Mouse (Mus musculus): ENCODE data around the gene Nnat. TPM values are rescaled to one million over a fixed set of nuclear protein-coding genes. Genes with fewer than 3 reads are reported as not detected.
A peak's percentile ranks its signal among the peaks of the same experiment; 100 is the strongest.
"Not testable (repeated sequence)": the region's sequence is repeated elsewhere in the genome, so short reads cannot be mapped to it uniquely, and the experiment has no call there.

The Nnat gene
- polyA plus RNA-seq, 1 experiment from 2014 or later = 7,174 TPM

DNA sequence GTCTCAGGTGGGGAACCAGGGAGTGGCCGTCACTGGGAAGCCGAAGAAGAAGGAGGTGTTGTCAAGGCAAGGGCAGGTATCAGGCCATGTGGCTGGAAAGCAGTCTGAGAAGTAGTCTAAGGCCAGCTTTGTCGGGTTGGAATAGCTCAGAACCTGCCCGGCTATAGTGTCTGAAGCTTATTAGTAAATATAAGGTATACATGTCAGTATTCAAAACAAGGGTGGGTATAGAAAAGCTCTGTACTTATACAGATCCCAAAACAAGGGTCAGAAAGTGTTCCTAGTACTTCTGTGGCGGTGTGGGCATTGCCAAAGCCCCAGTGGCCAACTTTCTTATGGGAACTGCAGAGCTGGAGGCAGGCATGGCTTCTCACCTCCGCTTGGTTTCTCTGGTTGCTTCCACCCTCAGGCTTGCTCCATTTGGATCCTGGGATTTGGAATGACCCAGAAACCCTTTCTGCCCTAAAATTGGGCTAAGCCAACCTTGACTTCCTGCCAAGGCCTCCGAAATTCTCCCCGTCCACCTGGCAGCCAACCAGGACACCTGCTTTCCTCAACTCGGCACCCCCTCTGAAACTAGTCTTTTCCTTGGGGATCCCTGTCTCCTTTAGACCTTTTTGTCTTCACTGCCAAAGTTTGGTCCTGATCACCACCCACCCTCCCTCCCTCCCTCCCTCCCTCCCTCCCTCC is 10.1 kb downstream of the Nnat start:
- Histone ChIP-seq H3K27me3 (replicated peaks; ENCODE audit: control insufficient read depth, insufficient read depth, low read length) (no peaks in the 10 kb centered on the region), H3K27ac (ENCODE audit: low read length) (no peak overlapping the region), H3K4me2 (ENCODE audit: low read length) (no peak overlapping the region), H3K9ac (replicated peaks; ENCODE audit: low read depth, low read length) (no peak overlapping the region), H3K9me3 (ENCODE audit: control insufficient read depth, low read length) (no peaks in the 10 kb centered on the region), H3K4me1 (replicated peaks; ENCODE audit: control insufficient read depth, insufficient read depth, low read length) (peaks cover 14% of the 10 kb centered on the region), H3K36me3 (ENCODE audit: control insufficient read depth, insufficient read depth) (no peaks in the 10 kb centered on the region), H3K4me3 (replicated peaks; ENCODE audit: low read length) (no peak overlapping the region)
- WGBS = 59% methylated on average over 9 of the region's 9 CpGs
- no peak for ATAC-seq

DNA sequence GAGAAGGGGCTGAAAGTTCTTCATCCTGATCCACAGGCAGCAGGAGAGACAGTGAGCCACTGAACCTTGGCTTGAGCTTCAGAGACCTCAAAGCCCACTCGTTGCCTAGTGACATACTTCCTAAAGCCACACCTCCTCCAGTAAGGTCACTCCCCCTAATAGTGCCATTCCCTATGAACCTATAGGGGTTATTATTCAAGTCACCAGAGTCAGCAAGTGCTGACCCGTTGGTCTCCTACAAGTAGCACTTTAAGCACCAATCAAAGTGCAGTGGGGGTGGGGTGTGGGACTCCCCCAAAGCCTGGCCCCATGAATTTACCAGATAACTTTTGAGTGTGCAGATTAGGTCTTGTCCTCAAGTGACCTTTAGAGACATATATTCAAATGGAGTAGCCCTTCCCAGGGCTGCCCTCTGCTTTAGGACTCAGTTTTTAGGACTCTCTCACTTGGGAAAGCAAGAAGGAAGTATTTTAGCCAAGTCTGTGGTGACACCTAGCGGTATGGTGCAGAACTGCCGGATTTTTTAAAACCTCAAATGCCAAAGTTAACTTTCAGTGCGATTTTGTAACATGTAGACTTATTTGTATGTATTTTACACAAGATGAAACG is 11.4 kb downstream of the Nnat start, which contains the start of gene Blcap:
Blcap (minus strand) TSS at position 51 of the 609 bp plus-strand sequence.
- WGBS = 7% methylated on average over 6 of the region's 6 CpGs
- peak; percentile 26; the same call in 1 of the 2 replicates for ATAC-seq
- Histone ChIP-seq H3K4me3 (replicated peaks; ENCODE audit: low read length) (no peak within 1 kb of the TSS), H3K4me2 (ENCODE audit: low read length) (no peak within 1 kb of the TSS), H3K36me3 (ENCODE audit: control insufficient read depth, insufficient read depth) (no peaks in the 10 kb centered on the region), H3K27ac (ENCODE audit: low read length) (no peak within 1 kb of the TSS), H3K9ac (replicated peaks; ENCODE audit: low read depth, low read length) (no peak within 1 kb of the TSS), H3K9me3 (ENCODE audit: control insufficient read depth, low read length) (no peaks in the 10 kb centered on the region), H3K4me1 (replicated peaks; ENCODE audit: control insufficient read depth, insufficient read depth, low read length) (peaks cover 8% of the 10 kb centered on the region), H3K27me3 (replicated peaks; ENCODE audit: control insufficient read depth, insufficient read depth, low read length) (no peaks in the 10 kb centered on the region)

DNA sequence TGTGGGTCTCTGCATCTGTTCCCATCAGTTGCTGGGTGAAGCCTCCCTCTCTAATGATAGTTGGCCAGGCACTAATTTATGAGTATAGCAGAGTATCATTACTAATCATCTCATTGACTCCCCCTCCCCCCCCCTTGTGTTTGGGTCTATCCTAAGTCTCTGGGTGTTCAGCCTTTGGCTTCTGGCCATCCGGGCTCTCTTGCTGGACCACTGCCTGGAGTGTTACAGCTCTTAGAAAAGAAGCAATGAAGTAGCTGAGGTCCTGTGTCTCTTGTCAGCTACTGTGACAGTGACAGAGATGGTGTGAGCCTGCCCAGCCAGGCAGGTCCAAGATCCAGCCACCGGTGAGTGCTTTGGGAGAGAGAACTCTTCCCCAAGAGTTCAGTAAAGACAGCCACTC is 12.9 kb downstream of the Nnat start:
- ATAC-seq = no peak
- Histone ChIP-seq H3K27ac (ENCODE audit: low read length) (no peak overlapping the region), H3K4me1 (replicated peaks; ENCODE audit: control insufficient read depth, insufficient read depth, low read length) (no peaks in the 10 kb centered on the region), H3K9me3 (ENCODE audit: control insufficient read depth, low read length) (no peaks in the 10 kb centered on the region), H3K4me3 (replicated peaks; ENCODE audit: low read length) (no peak overlapping the region), H3K9ac (replicated peaks; ENCODE audit: low read depth, low read length) (no peak overlapping the region), H3K4me2 (ENCODE audit: low read length) (no peak overlapping the region), H3K27me3 (replicated peaks; ENCODE audit: control insufficient read depth, insufficient read depth, low read length) (no peaks in the 10 kb centered on the region), H3K36me3 (ENCODE audit: control insufficient read depth, insufficient read depth) (no peaks in the 10 kb centered on the region)
- 52% methylated on average over 2 of the region's 2 CpGs for WGBS

DNA sequence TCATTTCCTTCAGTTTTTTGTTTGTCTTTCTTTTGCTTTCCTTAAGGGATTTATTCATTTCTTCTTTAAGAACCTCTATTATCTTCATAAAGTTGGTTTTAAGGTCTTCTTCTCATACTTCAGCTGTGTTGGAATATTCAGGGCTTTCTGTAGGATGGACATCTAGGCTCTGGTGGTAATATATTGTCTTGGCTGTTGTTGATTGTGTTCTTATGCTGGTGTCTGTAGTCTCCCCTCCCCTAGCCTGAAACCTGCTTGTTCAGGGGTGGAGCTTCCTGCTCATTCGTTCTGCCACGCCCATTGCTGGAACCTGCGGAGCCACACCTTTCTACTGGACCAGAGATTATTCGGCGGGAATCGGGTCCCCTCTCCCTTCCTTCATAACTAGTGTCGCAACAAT is 25.5 kb downstream of the Nnat start:
- H3K4me3 ChIP-seq (replicated peaks; ENCODE audit: low read length); ATAC-seq; H3K27ac ChIP-seq (ENCODE audit: low read length); H3K9ac ChIP-seq (replicated peaks; ENCODE audit: low read depth, low read length); H3K4me1 ChIP-seq (replicated peaks; ENCODE audit: control insufficient read depth, insufficient read depth, low read length); H3K9me3 ChIP-seq (ENCODE audit: control insufficient read depth, low read length); H3K27me3 ChIP-seq (replicated peaks; ENCODE audit: control insufficient read depth, insufficient read depth, low read length); H3K36me3 ChIP-seq (ENCODE audit: control insufficient read depth, insufficient read depth); H3K4me2 ChIP-seq (ENCODE audit: low read length): not testable (repeated sequence)
- WGBS = 19% methylated on average over 7 of the region's 7 CpGs

DNA sequence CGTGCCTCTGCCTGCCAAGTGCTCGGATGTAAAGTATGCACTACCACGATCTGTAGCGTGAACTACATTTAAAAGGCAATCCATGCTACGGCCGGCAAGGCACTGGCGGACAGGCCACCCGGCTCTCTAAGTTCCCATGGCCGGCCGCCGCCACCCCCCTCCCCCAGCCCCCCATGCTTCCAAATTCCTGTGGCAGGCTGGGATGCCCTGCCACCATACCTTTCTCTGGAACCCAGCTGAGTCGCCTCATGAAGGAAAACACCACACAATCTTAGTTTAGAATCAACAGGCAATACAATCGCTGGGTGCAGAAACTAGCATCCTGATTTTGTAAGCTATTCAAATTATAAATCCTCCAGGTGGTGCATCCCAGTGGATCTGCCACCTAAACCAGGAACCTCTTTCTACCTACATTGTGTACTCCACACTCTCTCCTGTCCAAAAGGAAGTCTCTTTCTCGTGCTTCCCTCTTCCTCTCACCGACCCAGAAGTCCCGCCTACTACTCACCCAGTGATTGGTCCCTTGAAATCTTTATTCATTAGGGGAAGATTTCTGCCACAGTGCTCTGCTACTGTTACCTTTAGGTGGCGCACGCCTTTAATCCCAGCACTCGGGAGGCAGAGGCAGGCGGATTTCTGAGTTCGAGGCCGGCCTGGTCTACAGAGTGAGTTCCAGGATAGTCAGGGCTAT is 37.1 kb downstream of the Nnat start:
- no peak for ATAC-seq
- Histone ChIP-seq H3K4me2 (ENCODE audit: low read length) (no peak overlapping the region), H3K27ac (ENCODE audit: low read length) (no peak overlapping the region), H3K36me3 (ENCODE audit: control insufficient read depth, insufficient read depth) (no peaks in the 10 kb centered on the region), H3K27me3 (replicated peaks; ENCODE audit: control insufficient read depth, insufficient read depth, low read length) (no peaks in the 10 kb centered on the region), H3K4me3 (replicated peaks; ENCODE audit: low read length) (no peak overlapping the region), H3K9ac (replicated peaks; ENCODE audit: low read depth, low read length) (no peak overlapping the region), H3K9me3 (ENCODE audit: control insufficient read depth, low read length) (no peaks in the 10 kb centered on the region), H3K4me1 (replicated peaks; ENCODE audit: control insufficient read depth, insufficient read depth, low read length) (no peaks in the 10 kb centered on the region)
- WGBS = 65% methylated on average over 22 of the region's 22 CpGs

DNA sequence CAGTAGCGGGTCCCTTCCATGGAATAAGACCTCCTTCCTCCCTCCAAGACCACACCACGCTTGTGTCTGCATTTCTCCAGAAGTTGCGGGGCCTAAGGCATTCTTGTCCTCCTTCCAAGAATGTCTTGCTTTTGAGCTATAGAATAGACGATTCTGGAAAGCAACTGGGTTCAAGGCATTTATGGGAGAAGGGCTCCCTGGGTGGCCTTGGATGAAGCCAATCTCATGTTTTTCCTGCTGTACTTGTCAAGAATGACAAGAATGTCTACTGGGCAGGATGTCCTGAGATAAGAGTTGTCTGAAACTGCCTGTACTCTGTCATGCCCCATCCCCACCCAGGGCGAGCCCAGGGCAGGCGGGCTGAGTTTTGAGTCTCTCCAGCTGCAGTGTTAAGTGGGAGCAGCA is 41.6 kb downstream of the Nnat start:
- no peaks in the 10 kb centered on the region for H3K36me3 ChIP-seq (ENCODE audit: control insufficient read depth, insufficient read depth)
- no peak overlapping the region for H3K4me3 ChIP-seq (replicated peaks; ENCODE audit: low read length)
- H3K4me2 ChIP-seq (ENCODE audit: low read length) = no peak overlapping the region
- no peak overlapping the region for H3K27ac ChIP-seq (ENCODE audit: low read length)
- 77% methylated on average over 6 of the region's 6 CpGs for WGBS
- H3K27me3 ChIP-seq (replicated peaks; ENCODE audit: control insufficient read depth, insufficient read depth, low read length) = no peaks in the 10 kb centered on the region
- ATAC-seq = no peak
- H3K9me3 ChIP-seq (ENCODE audit: control insufficient read depth, low read length) = no peaks in the 10 kb centered on the region
- no peaks in the 10 kb centered on the region for H3K4me1 ChIP-seq (replicated peaks; ENCODE audit: control insufficient read depth, insufficient read depth, low read length)
- no peak overlapping the region for H3K9ac ChIP-seq (replicated peaks; ENCODE audit: low read depth, low read length)

DNA sequence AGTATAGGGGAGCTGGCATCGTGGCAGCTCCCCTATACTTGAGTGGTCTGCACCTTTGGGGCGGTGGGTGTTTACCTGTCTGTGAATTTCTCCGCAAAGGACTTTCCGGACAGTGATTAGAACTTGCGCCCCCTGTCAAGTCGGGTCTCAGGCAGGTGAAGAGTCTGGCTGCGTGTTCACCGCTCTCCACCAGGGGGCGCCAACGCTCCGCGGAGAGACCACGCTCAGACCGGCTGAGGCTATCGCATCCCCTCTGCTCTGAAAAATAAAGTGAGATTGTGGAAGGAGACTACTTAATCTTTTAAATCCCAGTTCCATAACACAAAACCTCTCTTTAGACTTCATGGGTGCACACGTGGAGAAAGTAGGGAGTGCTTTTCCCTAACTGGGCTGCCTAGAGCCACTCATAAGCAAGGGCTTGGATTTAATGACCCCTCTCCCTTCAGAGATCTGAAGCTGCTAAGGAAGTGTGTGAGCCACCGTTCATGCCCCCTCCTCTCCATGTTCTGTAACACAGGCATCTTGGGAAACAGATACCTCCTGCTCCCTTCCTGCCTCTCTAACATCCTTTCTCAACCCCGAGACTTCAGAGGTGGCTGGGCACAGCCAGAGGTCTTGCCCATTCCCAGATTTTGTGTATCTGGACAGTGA is 45.3 kb downstream of the Nnat start:
- Histone ChIP-seq H3K36me3 (ENCODE audit: control insufficient read depth, insufficient read depth) (no peaks in the 10 kb centered on the region), H3K4me2 (ENCODE audit: low read length) (no peak overlapping the region), H3K27ac (ENCODE audit: low read length) (no peak overlapping the region), H3K4me1 (replicated peaks; ENCODE audit: control insufficient read depth, insufficient read depth, low read length) (no peaks in the 10 kb centered on the region), H3K9me3 (ENCODE audit: control insufficient read depth, low read length) (no peaks in the 10 kb centered on the region), H3K4me3 (replicated peaks; ENCODE audit: low read length) (no peak overlapping the region), H3K9ac (replicated peaks; ENCODE audit: low read depth, low read length) (no peak overlapping the region), H3K27me3 (replicated peaks; ENCODE audit: control insufficient read depth, insufficient read depth, low read length) (no peaks in the 10 kb centered on the region)
- 5% methylated on average over 18 of the region's 18 CpGs for WGBS
- peak; percentile 65 for ATAC-seq

DNA sequence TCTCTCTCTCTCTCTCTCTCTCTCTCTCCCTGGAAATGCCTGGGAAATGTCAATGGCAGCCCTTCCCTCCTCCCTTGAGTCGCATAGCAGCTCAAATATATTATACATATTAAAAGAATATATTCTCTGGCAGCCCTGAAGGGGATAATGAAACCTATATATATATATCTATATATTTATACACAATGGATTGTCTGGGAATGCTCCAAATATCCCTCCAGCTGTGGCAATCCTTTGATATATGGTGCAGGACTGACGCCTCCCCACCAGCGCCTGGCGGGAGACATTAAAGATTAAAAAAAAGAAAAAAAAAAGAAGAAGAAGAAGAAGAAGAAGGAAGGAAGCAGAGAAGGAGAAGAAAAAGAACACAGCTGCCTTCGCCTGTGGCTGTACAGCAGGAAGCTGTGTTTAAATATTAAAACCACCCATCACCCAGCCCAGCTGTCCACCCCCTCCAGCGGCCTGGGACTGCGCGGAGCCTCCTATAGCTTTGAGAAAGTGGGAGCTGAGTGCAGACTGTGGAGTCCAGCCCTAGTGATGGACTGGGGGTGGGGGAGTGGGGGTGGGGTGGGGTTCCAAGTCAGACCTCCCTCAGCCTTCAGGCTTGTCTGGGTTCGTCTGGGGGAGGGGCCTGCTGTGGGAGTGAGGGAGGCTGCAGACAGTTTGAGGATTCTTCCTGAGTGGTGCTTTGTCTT is 47.8 kb downstream of the Nnat start:
- WGBS = 56% methylated on average over 9 of the region's 9 CpGs
- H3K4me2 ChIP-seq (ENCODE audit: low read length) = no peak overlapping the region
- no peak overlapping the region for H3K9ac ChIP-seq (replicated peaks; ENCODE audit: low read depth, low read length)
- H3K4me1 ChIP-seq (replicated peaks; ENCODE audit: control insufficient read depth, insufficient read depth, low read length) = no peaks in the 10 kb centered on the region
- no peaks in the 10 kb centered on the region for H3K27me3 ChIP-seq (replicated peaks; ENCODE audit: control insufficient read depth, insufficient read depth, low read length)
- H3K27ac ChIP-seq (ENCODE audit: low read length) = no peak overlapping the region
- H3K36me3 ChIP-seq (ENCODE audit: control insufficient read depth, insufficient read depth) = no peaks in the 10 kb centered on the region
- H3K9me3 ChIP-seq (ENCODE audit: control insufficient read depth, low read length) = no peaks in the 10 kb centered on the region
- H3K4me3 ChIP-seq (replicated peaks; ENCODE audit: low read length) = no peak overlapping the region
- ATAC-seq = no peak

DNA sequence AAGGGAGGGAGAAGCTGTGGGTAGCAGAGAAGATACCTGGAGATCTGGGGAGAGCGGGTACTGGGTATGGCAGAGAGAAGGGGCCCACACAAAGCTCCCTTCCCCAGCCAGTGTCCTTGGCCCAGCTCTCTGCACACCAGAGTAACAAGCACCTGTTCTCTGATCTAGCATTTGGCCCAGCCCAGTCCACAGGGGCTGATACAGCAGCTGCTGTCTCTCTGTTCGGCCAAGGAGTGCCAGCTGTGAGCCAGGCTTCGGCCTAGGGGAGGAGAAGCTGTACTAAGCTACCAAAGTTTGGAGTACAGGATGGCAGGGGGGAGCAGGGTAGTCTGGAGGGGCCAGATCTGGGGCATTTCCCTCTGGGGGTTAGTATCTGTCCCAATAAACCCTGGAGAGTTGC is 51.9 kb downstream of the Nnat start:
- Histone ChIP-seq H3K4me2 (ENCODE audit: low read length) (no peak overlapping the region), H3K9ac (replicated peaks; ENCODE audit: low read depth, low read length) (no peak overlapping the region), H3K9me3 (ENCODE audit: control insufficient read depth, low read length) (no peaks in the 10 kb centered on the region), H3K4me3 (replicated peaks; ENCODE audit: low read length) (no peak overlapping the region), H3K27me3 (replicated peaks; ENCODE audit: control insufficient read depth, insufficient read depth, low read length) (no peaks in the 10 kb centered on the region), H3K4me1 (replicated peaks; ENCODE audit: control insufficient read depth, insufficient read depth, low read length) (0 out of 2 replicates have a peak, but pooled peaks cover 2% of the 10 kb centered on the region), H3K36me3 (ENCODE audit: control insufficient read depth, insufficient read depth) (no peaks in the 10 kb centered on the region), H3K27ac (ENCODE audit: low read length) (no peak overlapping the region)
- WGBS = 76% methylated on average over 3 of the region's 3 CpGs
- no peak for ATAC-seq
